Mouse (Mus musculus) spleen, postnatal 36 days (tissue): ENCODE results near the gene Tnfrsf11a.

ENCODE experiments used
- DNase-seq, 2 experiments: peaks; one replicate each; pipeline ENCODE4 v3.0.0; 2022; ENCODE audit warnings: low spot score in 2 of 2, mixed read lengths in 1 of 2

Gene Tnfrsf11a

GRCm38 (mm10) chr1:105827786-105828345, 47.3 kb downstream of the Tnfrsf11a start:
- DNase-seq = no peak

- no peak for DNase-seq
Observed at GRCm38 (mm10) chr1:105829171-105829570, 48.7 kb downstream of the Tnfrsf11a start.

GRCm38 (mm10) chr1:105832784-105833183, 52.3 kb downstream of the Tnfrsf11a start:
- DNase-seq = no peak

- no peak for DNase-seq
Observed at GRCm38 (mm10) chr1:105842950-105843349, 62.4 kb downstream of the Tnfrsf11a start.

- DNase-seq = no peak
Observed at GRCm38 (mm10) chr1:105843386-105843785, 62.9 kb downstream of the Tnfrsf11a start.

GRCm38 (mm10) chr1:105843856-105844255, 63.3 kb downstream of the Tnfrsf11a start:
- DNase-seq = no peak

GRCm38 (mm10) chr1:105844341-105845006, 64.0 kb downstream of the Tnfrsf11a start:
- no peak for DNase-seq

- no peak for DNase-seq
Observed at GRCm38 (mm10) chr1:105846431-105846830, 65.9 kb downstream of the Tnfrsf11a start.

GRCm38 (mm10) chr1:105848806-105849205, 68.3 kb downstream of the Tnfrsf11a start:
- DNase-seq = no peak

GRCm38 (mm10) chr1:105851341-105851740, 70.8 kb downstream of the Tnfrsf11a start:
- no peak for DNase-seq

- DNase-seq = no peak
Observed at GRCm38 (mm10) chr1:105859740-105860139, 79.2 kb downstream of the Tnfrsf11a start.

GRCm38 (mm10) chr1:105876589-105876988, 96.1 kb downstream of the Tnfrsf11a start:
- DNase-seq = no peak

- DNase-seq = no peak
Observed at GRCm38 (mm10) chr1:105877808-105878207, 97.3 kb downstream of the Tnfrsf11a start.

GRCm38 (mm10) chr1:105878416-105878815, 97.9 kb downstream of the Tnfrsf11a start:
- no peak for DNase-seq

GRCm38 (mm10) chr1:105880555-105881304, 100.2 kb downstream of the Tnfrsf11a start:
- DNase-seq = no peak

GRCm38 (mm10) chr1:105881466-105881865, 100.9 kb downstream of the Tnfrsf11a start:
- no peak for DNase-seq

GRCm38 (mm10) chr1:105883498-105883897, 103.0 kb downstream of the Tnfrsf11a start:
- no peak for DNase-seq

- no peak for DNase-seq
Observed at GRCm38 (mm10) chr1:105885101-105885500, 104.6 kb downstream of the Tnfrsf11a start.

GRCm38 (mm10) chr1:105885575-105885974, 105.1 kb downstream of the Tnfrsf11a start:
- no peak for DNase-seq

GRCm38 (mm10) chr1:105886358-105886757, 105.8 kb downstream of the Tnfrsf11a start:
- DNase-seq = no peak

- peak; percentile 70 to 78 for DNase-seq
Observed at GRCm38 (mm10) chr1:105891032-105891725, 110.7 kb downstream of the Tnfrsf11a start.

- no peak for DNase-seq
Observed at GRCm38 (mm10) chr1:105895019-105895418, 114.5 kb downstream of the Tnfrsf11a start.
